Mouse (Mus musculus) MEL (cell line): ENCODE data around the gene Pde10a.

Experiments
- CHD1 ChIP-seq: IDR thresholded peaks from 2 replicates; pipeline ENCODE4 v1.6.1; 2012; ENCODE audit warnings: low read depth, mild to moderate bottlenecking, inconsistent platforms, low read length, improper control_type of control experiment
- CTCF ChIP-seq, 3 experiments: IDR thresholded peaks in 2 of 3; conservative IDR thresholded peaks in 1 of 3; 2 replicates each; pipeline ENCODE4 v1.5.1; 2011 to 2012; ENCODE audit warnings: low read length in 3 of 3, low read depth in 2 of 3, mild to moderate bottlenecking in 2 of 3, improper control_type of control experiment in 1 of 3, inconsistent platforms in 1 of 3, mixed read lengths in 1 of 3, moderate library complexity in 1 of 3; ENCODE audit not compliant: control insufficient read depth in 1 of 3, insufficient read depth in 1 of 3, poor library complexity in 1 of 3, severe bottlenecking in 1 of 3
- E2F4 ChIP-seq: IDR thresholded peaks from 2 replicates; pipeline ENCODE4 v1.6.1; 2011; ENCODE audit warnings: low read depth, low read length, improper control_type of control experiment, borderline replicate concordance
- HCFC1 ChIP-seq: IDR thresholded peaks from 2 replicates; pipeline ENCODE4 v1.6.1; 2012; ENCODE audit warnings: low read depth, mild to moderate bottlenecking, inconsistent platforms, low read length, improper control_type of control experiment, moderate library complexity
- JUND ChIP-seq: IDR thresholded peaks from 2 replicates; pipeline ENCODE4 v1.6.1; 2011; ENCODE audit warnings: low read depth, mild to moderate bottlenecking, improper control_type of control experiment, low read length
- POLR2A ChIP-seq, 2 experiments: IDR thresholded peaks; 2 replicates each; pipeline ENCODE4 v1.6.1; 2011 to 2012; ENCODE audit warnings: low read length in 2 of 2, mild to moderate bottlenecking in 2 of 2, control low read depth in 1 of 2, improper control_type of control experiment in 1 of 2, low read depth in 1 of 2, moderate library complexity in 1 of 2; ENCODE audit not compliant: control insufficient read depth in 1 of 2, insufficient read depth in 1 of 2, poor library complexity in 1 of 2
- POLR2AphosphoS5 ChIP-seq: IDR thresholded peaks from 2 replicates; pipeline ENCODE4 v1.6.1; 2012; ENCODE audit warnings: low read depth, borderline replicate concordance, mild to moderate bottlenecking, inconsistent platforms, low read length, moderate library complexity, mixed read lengths
- RCOR1 ChIP-seq: IDR thresholded peaks from 2 replicates; pipeline ENCODE4 v1.6.1; 2012; ENCODE audit warnings: low read depth, mild to moderate bottlenecking, inconsistent platforms, low read length, improper control_type of control experiment
- SIN3A ChIP-seq: IDR thresholded peaks from 2 replicates; pipeline ENCODE4 v1.6.1; 2012; ENCODE audit warnings: low read length, improper control_type of control experiment, inconsistent platforms
- SMC3 ChIP-seq: IDR thresholded peaks from 2 replicates; pipeline ENCODE4 v1.6.1; 2011; ENCODE audit warnings: low read depth, low read length, improper control_type of control experiment
- TAL1 ChIP-seq: IDR thresholded peaks from 2 replicates; pipeline ENCODE4 v1.6.1; 2012; ENCODE audit warnings: mild to moderate bottlenecking, inconsistent platforms, low read length, moderate library complexity, mixed read lengths
- UBTF ChIP-seq: IDR thresholded peaks from 2 replicates; pipeline ENCODE4 v1.6.1; 2012; ENCODE audit warnings: low read depth, mild to moderate bottlenecking, inconsistent platforms, low read length, improper control_type of control experiment, moderate library complexity, borderline replicate concordance; ENCODE audit not compliant: insufficient read depth

GRCm38 (mm10) chr17:8836292-8836691 lies 311.1 kb downstream of the Pde10a start:
- TF ChIP-seq RCOR1 (no peak), E2F4 (no peak), SMC3 (no peak), CHD1 (no peak), TAL1 (no peak), POLR2A (IDR thresholded peaks at IDR 0.05; ENCODE audit: control insufficient read depth in 1 of 2, insufficient read depth in 1 of 2, low read depth in 1 of 2, low read length in 2 of 2, poor library complexity in 1 of 2) (no peak), CTCF (IDR thresholded peaks at IDR 0.05 in 2 of 3, conservative IDR thresholded peaks at IDR 0.05 in 1 of 3; ENCODE audit: control insufficient read depth in 1 of 3, insufficient read depth in 1 of 3, low read depth in 2 of 3, low read length in 3 of 3, poor library complexity in 1 of 3, severe bottlenecking in 1 of 3) (no peak), JUND (no peak), HCFC1 (no peak), UBTF (no peak), POLR2AphosphoS5 (no peak), SIN3A (no peak)
